Mouse (Mus musculus) cortical plate, adult 2 months (tissue): ENCODE data around the gene Cadm4.

Experiments used
- CTCF ChIP-seq: fragments of 200-500 bp; IDR thresholded peaks from 2 replicates; pipeline ENCODE4 v1.5.1; 2011; ENCODE audit warnings: mild to moderate bottlenecking, control low read depth, low read length; ENCODE audit not compliant: insufficient read depth; ENCODE audit errors: extremely low read depth
- POLR2A ChIP-seq: fragments of 200-500 bp; IDR thresholded peaks from 2 replicates; pipeline ENCODE4 v1.6.1; 2011; ENCODE audit warnings: mild to moderate bottlenecking, low read length, control low read depth; ENCODE audit not compliant: insufficient read depth; ENCODE audit errors: extremely low read depth

DNA sequence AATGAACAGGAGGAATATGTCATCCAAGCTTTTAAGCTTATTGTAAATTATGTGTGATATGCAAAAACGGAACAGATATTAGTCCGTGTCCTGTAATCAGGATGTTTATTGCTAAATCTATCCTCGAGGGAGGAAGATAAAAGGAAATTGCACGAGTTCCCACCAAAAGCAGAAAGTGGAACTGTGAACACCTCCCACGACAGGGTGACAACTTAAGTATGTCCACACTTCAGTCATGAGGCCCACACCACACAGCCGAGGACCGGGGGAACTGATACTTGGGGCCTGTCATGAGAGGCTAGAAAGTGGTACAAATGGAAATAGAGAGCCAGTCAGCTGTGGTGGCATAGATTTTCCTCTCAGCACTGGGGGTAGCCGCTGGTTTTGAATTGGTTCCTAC lies 39.5 kb upstream of the Cadm4 start:
- TF ChIP-seq CTCF, result no peak
- no peak for TF ChIP-seq POLR2A
